Mouse (Mus musculus): ENCODE data around the gene Lrpprc. TPM values are rescaled to one million over a fixed set of nuclear protein-coding genes. Genes with fewer than 3 reads are reported as not detected.
A peak's percentile ranks its signal among the peaks of the same experiment; 100 is the strongest.

The Lrpprc gene
- 100 to 1,000 TPM; 125 to 148 TPM for total RNA-seq (2021)
- polyA plus RNA-seq (2012; rRNA removed), result 32.0 and 64.0 TPM in 2 replicates
- long read RNA-seq, full-length matches to known transcripts, result 166 of 191 reads
- long read RNA-seq, partial matches to known transcripts, result 12 of 191 reads
- long read RNA-seq, other reads (novel, unspliced or antisense), result 13 of 191 reads

GRCm38 (mm10) chr17:84790447-84791098 lies at the start of gene Lrpprc:
Lrpprc (minus strand) TSS chr17:84790789.
- peak; percentile 77 for TF ChIP-seq POLR2A (IDR thresholded peaks at IDR 0.05; ENCODE audit: insufficient read depth, low read depth, low read length)
- TF ChIP-seq EP300 (IDR thresholded peaks at IDR 0.05; ENCODE audit: insufficient read depth, low read depth, low read length), result 0 out of 2 replicates have a peak, but pooled peaks have one; percentile 38
- TF ChIP-seq CTCF (IDR thresholded peaks at IDR 0.05), result no peak
- under 1% methylated on average over 50 of the region's 51 CpGs for WGBS
- Histone ChIP-seq H3K9ac (ENCODE audit: low read depth, low read length) (peak within 1 kb of the TSS; percentile 65), H3K4me3 (peak within 1 kb of the TSS; percentile 98), H3K79me2 (replicated peaks; ENCODE audit: control insufficient read depth, insufficient read depth, low read length) (0 out of 2 replicates have a peak, but pooled peaks cover 2% of the 10 kb centered on the region), H3K27ac (peak within 1 kb of the TSS; percentile 95), H3K36me3 (ENCODE audit: control insufficient read depth, insufficient read depth, low read length) (no peaks in the 10 kb centered on the region), H3K4me1 (ENCODE audit: control insufficient read depth, insufficient read depth, low read length) (0 out of 2 replicates have a peak, but pooled peaks cover 1% of the 10 kb centered on the region), H3K27me3 (ENCODE audit: control insufficient read depth, insufficient read depth, low read length) (no peaks in the 10 kb centered on the region)
- peak; percentile 94 to 96 for DNase-seq
- intact Hi-C loops (cut with DNase I), result loop anchor here (5.0 kb wide), 2 partner anchors 167 to 302 kb away; partner anchors contain the start of genes Camkmt, Ppm1b and Prepl

GRCm38 (mm10) chr17:84837780-84838179 lies 47.2 kb upstream of the Lrpprc start:
- peak; percentile 48 to 68 for DNase-seq
- no peaks in the 10 kb centered on the region for H3K79me2 ChIP-seq (replicated peaks; ENCODE audit: control insufficient read depth, insufficient read depth, low read length)
- H3K4me1 ChIP-seq (ENCODE audit: control insufficient read depth, insufficient read depth, low read length), result no peaks in the 10 kb centered on the region
- no peak overlapping the region for H3K27ac ChIP-seq
- TF ChIP-seq CTCF (IDR thresholded peaks at IDR 0.05) (peak; percentile 94), POLR2A (IDR thresholded peaks at IDR 0.05; ENCODE audit: insufficient read depth, low read depth, low read length) (no peak), EP300 (IDR thresholded peaks at IDR 0.05; ENCODE audit: insufficient read depth, low read depth, low read length) (peak; percentile 82; the same call in 1 of the 2 replicates)
- H3K36me3 ChIP-seq (ENCODE audit: control insufficient read depth, insufficient read depth, low read length), result no peaks in the 10 kb centered on the region
- WGBS, result under 1% methylated on average over 3 of the region's 3 CpGs
- H3K4me3 ChIP-seq, result no peak overlapping the region
- H3K9ac ChIP-seq (ENCODE audit: low read depth, low read length), result no peak overlapping the region
- no peaks in the 10 kb centered on the region for H3K27me3 ChIP-seq (ENCODE audit: control insufficient read depth, insufficient read depth, low read length)
- intact Hi-C loops (cut with DNase I), result loop anchor here (1.0 to 5.0 kb wide), 3 partner anchors 280 to 796 kb away; no protein-coding TSS in a partner anchor

DNA sequence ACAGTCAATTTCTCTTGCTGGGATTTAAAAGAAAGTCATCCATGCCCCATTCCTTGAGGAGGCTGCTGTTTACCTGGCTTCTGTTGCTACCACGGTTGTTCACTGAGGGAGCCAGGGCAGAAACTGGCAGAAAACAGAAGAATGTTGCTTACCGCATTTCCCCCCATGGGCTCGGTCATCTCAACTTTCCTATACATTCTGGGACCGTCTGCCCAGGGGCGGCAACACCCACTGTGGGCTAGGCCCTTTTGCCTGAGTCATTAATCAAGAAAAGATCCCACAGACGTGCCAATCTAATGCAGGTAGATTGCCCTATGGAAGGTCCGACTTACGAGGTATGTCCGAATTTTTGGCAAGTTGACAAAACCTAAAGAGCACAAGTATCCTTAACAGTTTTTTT lies 44.7 kb upstream of the Lrpprc start:
- no peak overlapping the region for H3K4me3 ChIP-seq
- no peak for DNase-seq
- 75% methylated on average over 9 of the region's 9 CpGs for WGBS
- no peak overlapping the region for H3K27ac ChIP-seq
- H3K9ac ChIP-seq (ENCODE audit: low read depth, low read length), result no peak overlapping the region
- no peaks in the 10 kb centered on the region for H3K27me3 ChIP-seq (ENCODE audit: control insufficient read depth, insufficient read depth, low read length)
- no peaks in the 10 kb centered on the region for H3K36me3 ChIP-seq (ENCODE audit: control insufficient read depth, insufficient read depth, low read length)
- TF ChIP-seq POLR2A (IDR thresholded peaks at IDR 0.05; ENCODE audit: insufficient read depth, low read depth, low read length) (no peak), CTCF (IDR thresholded peaks at IDR 0.05) (no peak), EP300 (IDR thresholded peaks at IDR 0.05; ENCODE audit: insufficient read depth, low read depth, low read length) (no peak)
- no peaks in the 10 kb centered on the region for H3K79me2 ChIP-seq (replicated peaks; ENCODE audit: control insufficient read depth, insufficient read depth, low read length)
- intact Hi-C loops (cut with DNase I), result loop anchor here (5.0 kb wide), 1 partner anchor 282 kb away; no protein-coding TSS in a partner anchor
- H3K4me1 ChIP-seq (ENCODE audit: control insufficient read depth, insufficient read depth, low read length), result no peaks in the 10 kb centered on the region

DNA sequence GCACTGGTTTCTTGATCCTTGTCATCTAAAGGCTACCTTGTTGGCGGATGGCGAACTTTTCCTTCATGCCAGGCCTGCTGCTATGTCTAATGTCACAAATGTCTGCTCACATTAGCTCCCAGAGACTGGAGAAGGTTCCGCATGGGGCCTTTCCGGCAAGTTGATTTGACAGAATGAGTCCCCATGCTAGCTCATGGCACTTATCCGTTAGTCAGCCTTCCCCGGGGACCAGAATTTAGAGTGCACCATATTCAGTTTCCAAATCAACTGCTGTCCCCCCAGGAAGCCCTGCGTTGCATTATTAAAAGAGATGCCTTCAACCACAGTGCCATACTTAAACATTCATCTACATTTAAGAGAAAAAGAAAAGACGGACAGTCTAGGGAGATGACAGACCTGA lies 41.8 kb upstream of the Lrpprc start:
- Histone ChIP-seq H3K27me3 (ENCODE audit: control insufficient read depth, insufficient read depth, low read length) (no peaks in the 10 kb centered on the region), H3K9ac (ENCODE audit: low read depth, low read length) (no peak overlapping the region), H3K4me1 (ENCODE audit: control insufficient read depth, insufficient read depth, low read length) (no peaks in the 10 kb centered on the region), H3K27ac (no peak overlapping the region), H3K36me3 (ENCODE audit: control insufficient read depth, insufficient read depth, low read length) (no peaks in the 10 kb centered on the region), H3K79me2 (replicated peaks; ENCODE audit: control insufficient read depth, insufficient read depth, low read length) (no peaks in the 10 kb centered on the region), H3K4me3 (no peak overlapping the region)
- 67% methylated on average over 8 of the region's 8 CpGs for WGBS
- TF ChIP-seq EP300 (IDR thresholded peaks at IDR 0.05; ENCODE audit: insufficient read depth, low read depth, low read length) (no peak), CTCF (IDR thresholded peaks at IDR 0.05) (no peak), POLR2A (IDR thresholded peaks at IDR 0.05; ENCODE audit: insufficient read depth, low read depth, low read length) (no peak)
- no peak for DNase-seq
- intact Hi-C loops (cut with DNase I), result no loop called here

- intact Hi-C loops (cut with DNase I), result no loop called here
- Histone ChIP-seq H3K4me1 (ENCODE audit: control insufficient read depth, insufficient read depth, low read length) (no peaks in the 10 kb centered on the region), H3K79me2 (replicated peaks; ENCODE audit: control insufficient read depth, insufficient read depth, low read length) (no peaks in the 10 kb centered on the region), H3K27me3 (ENCODE audit: control insufficient read depth, insufficient read depth, low read length) (no peaks in the 10 kb centered on the region), H3K9ac (ENCODE audit: low read depth, low read length) (no peak overlapping the region), H3K4me3 (no peak overlapping the region), H3K36me3 (ENCODE audit: control insufficient read depth, insufficient read depth, low read length) (no peaks in the 10 kb centered on the region), H3K27ac (no peak overlapping the region)
- DNase-seq, result no peak
- 89% methylated on average over 6 of the region's 6 CpGs for WGBS
- TF ChIP-seq POLR2A (IDR thresholded peaks at IDR 0.05; ENCODE audit: insufficient read depth, low read depth, low read length) (no peak), CTCF (IDR thresholded peaks at IDR 0.05) (no peak)
Measured at GRCm38 (mm10) chr17:84828301-84828700, 37.7 kb upstream of the Lrpprc start.

GRCm38 (mm10) chr17:84820603-84821002 lies 30.0 kb upstream of the Lrpprc start:
- no peaks in the 10 kb centered on the region for H3K27me3 ChIP-seq (ENCODE audit: control insufficient read depth, insufficient read depth, low read length)
- H3K4me3 ChIP-seq, result no peak overlapping the region
- TF ChIP-seq POLR2A (IDR thresholded peaks at IDR 0.05; ENCODE audit: insufficient read depth, low read depth, low read length) (no peak), CTCF (IDR thresholded peaks at IDR 0.05) (no peak), EP300 (IDR thresholded peaks at IDR 0.05; ENCODE audit: insufficient read depth, low read depth, low read length) (no peak)
- H3K4me1 ChIP-seq (ENCODE audit: control insufficient read depth, insufficient read depth, low read length), result no peaks in the 10 kb centered on the region
- no peaks in the 10 kb centered on the region for H3K79me2 ChIP-seq (replicated peaks; ENCODE audit: control insufficient read depth, insufficient read depth, low read length)
- 7% methylated on average over 4 of the region's 4 CpGs for WGBS
- H3K36me3 ChIP-seq (ENCODE audit: control insufficient read depth, insufficient read depth, low read length), result no peaks in the 10 kb centered on the region
- no peak overlapping the region for H3K27ac ChIP-seq
- H3K9ac ChIP-seq (ENCODE audit: low read depth, low read length), result no peak overlapping the region
- intact Hi-C loops (cut with DNase I), result no loop called here
- no peak for DNase-seq

Measured in heart, adult 2 months (tissue).